Mouse (Mus musculus) Patski (cell line): Measurements from ENCODE around the gene Dbi. TPM values are rescaled to one million over a fixed set of nuclear protein-coding genes. Genes with fewer than 3 reads are reported as not detected.
A peak's percentile ranks its signal among the peaks of the same experiment; 100 is the strongest.

ENCODE experiments used
- ATAC-seq: fragments of 100-300 bp; one replicate; pipeline ENCODE4 v1.8.0; 2021
- CTCF ChIA-PET: fragments of 350-600 bp; sonication (Branson Sonifier 250); formaldehyde crosslinking; loops from one replicate; lab custom pipeline; 2022; ENCODE audit warnings: inconsistent platforms; lab: Charles Lee
- POLR2A ChIA-PET: fragments of 350-600 bp; sonication (Branson Sonifier 250); formaldehyde crosslinking; loops from one replicate; lab custom pipeline; 2022; ENCODE audit warnings: antibody characterized with exemption, inconsistent platforms; lab: Charles Lee
- DNase-seq: peaks from one replicate; pipeline ENCODE4 v3.0.0-alpha.2; 2011; ENCODE audit warnings: low read depth, low spot score
- H3K27me3 ChIP-seq: fragments of 371-371 bp; one replicate; pipeline ENCODE4 v1.5.1; 2021
- CTCF ChIP-seq: fragments of 100-300 bp; IDR thresholded peaks from one replicate; pipeline ENCODE4 v1.5.1; 2021
- in situ Hi-C: fragments of 300-500 bp; cut with MboI; formaldehyde crosslinking; loops from 3 replicates; pipeline ENCODE4 v1.11.1; 2018; ENCODE audit warnings: low pct_unique_long_range_greater_than_20kb, mixed read lengths
- polyA plus RNA-seq: library from polyadenylated mRNA; unstranded; gene quantifications from one replicate; pipeline ENCODE4 v1.2.3, GENCODE M21; 2021

The Dbi gene
- 680 TPM for polyA plus RNA-seq

- in situ Hi-C loops = no loop called here
- POLR2A ChIA-PET = interaction anchor here (1.1 kb wide), 1 partner anchor 9 kb away, joined by 5 read pairs; no protein-coding TSS in a partner anchor
- DNase-seq = peak; percentile 89
These were observed at the start of gene Dbi, which contains the start of gene 3110009E18Rik for GRCm38 (mm10) chr1:120120969-120121811. Dbi (minus strand) TSS chr1:120121078. 3110009E18Rik (plus strand) TSS chr1:120121187.

GRCm38 (mm10) chr1:120170307-120170706, 49.4 kb upstream of the Dbi start:
- TF ChIP-seq CTCF = no peak
- ChIA-PET CTCF (interaction anchor here (1.4 kb wide), 1 partner anchor 15 kb away, joined by 3 read pairs; no protein-coding TSS in a partner anchor), POLR2A (no interaction called here)
- DNase-seq (no peak), ATAC-seq (no peak)
- in situ Hi-C loops = loop anchor here (5.0 kb wide), 2 partner anchors 297 to 382 kb away; no protein-coding TSS in a partner anchor
- H3K27me3 ChIP-seq = no peaks in the 10 kb centered on the region

More at GRCm38 (mm10) chr1:120120969-120121811, at the start of gene Dbi, which contains the start of gene 3110009E18Rik:
- TF ChIP-seq CTCF = no peak
- CTCF ChIA-PET = interaction anchor here (1.4 to 1.8 kb wide), 2 partner anchors 13 to 15 kb away, joined by 3 to 6 read pairs; no protein-coding TSS in a partner anchor
- ATAC-seq = peak; percentile 97
- H3K27me3 ChIP-seq = no peaks in the 10 kb centered on the region

GRCm38 (mm10) chr1:120168674-120169073, 47.8 kb upstream of the Dbi start:
- no peaks in the 10 kb centered on the region for H3K27me3 ChIP-seq
- POLR2A ChIA-PET = no interaction called here
- ATAC-seq (no peak), DNase-seq (no peak)
- no peak for TF ChIP-seq CTCF
- in situ Hi-C loops = no loop called here
- CTCF ChIA-PET = interaction anchor here (1.1 kb wide), 1 partner anchor 28 kb away, joined by 3 read pairs; no protein-coding TSS in a partner anchor

GRCm38 (mm10) chr1:120168016-120168415, 47.1 kb upstream of the Dbi start:
- ChIA-PET CTCF (interaction anchor here (1.1 to 1.9 kb wide), 3 partner anchors 13 to 70 kb away, joined by 3 to 5 read pairs (median 4); no protein-coding TSS in a partner anchor), POLR2A (no interaction called here)
- DNase-seq (no peak), ATAC-seq (no peak)
- H3K27me3 ChIP-seq = no peaks in the 10 kb centered on the region
- in situ Hi-C loops = no loop called here
- TF ChIP-seq CTCF = no peak

GRCm38 (mm10) chr1:120162616-120163015, 41.7 kb upstream of the Dbi start:
- in situ Hi-C loops = no loop called here

GRCm38 (mm10) chr1:120161502-120161901, 40.6 kb upstream of the Dbi start:
- DNase-seq = no peak
- no peaks in the 10 kb centered on the region for H3K27me3 ChIP-seq
- in situ Hi-C loops = no loop called here
- ChIA-PET CTCF (no interaction called here), POLR2A (no interaction called here)
- no peak for TF ChIP-seq CTCF
- no peak for ATAC-seq

More at GRCm38 (mm10) chr1:120162616-120163015, 41.7 kb upstream of the Dbi start:
- H3K27me3 ChIP-seq = no peaks in the 10 kb centered on the region
- CTCF ChIA-PET = interaction anchor here (0.9 kb wide), 1 partner anchor 12 kb away, joined by 3 read pairs; no protein-coding TSS in a partner anchor
- POLR2A ChIA-PET = interaction anchor here (0.5 kb wide), 1 partner anchor 13 kb away, joined by 4 read pairs; no protein-coding TSS in a partner anchor
- TF ChIP-seq CTCF = no peak
- no peak for ATAC-seq
- DNase-seq = no peak

- POLR2A ChIA-PET = no interaction called here
- in situ Hi-C loops = no loop called here
- DNase-seq = no peak
- no peak for ATAC-seq
- no peak for TF ChIP-seq CTCF
- no peaks in the 10 kb centered on the region for H3K27me3 ChIP-seq
- CTCF ChIA-PET = interaction anchor here (0.7 kb wide), 1 partner anchor 1281 kb away, joined by 3 read pairs; no protein-coding TSS in a partner anchor
These were observed 37.7 kb upstream of the Dbi start for GRCm38 (mm10) chr1:120158474-120159127.

- in situ Hi-C loops = no loop called here
- DNase-seq = no peak
- ChIA-PET CTCF (interaction anchor here (0.9 to 1.9 kb wide), 15 partner anchors 8 to 126 kb away, joined by 3 to 11 read pairs (median 4); no protein-coding TSS in a partner anchor), POLR2A (no interaction called here)
- H3K27me3 ChIP-seq = no peaks in the 10 kb centered on the region
- no peak for ATAC-seq
- TF ChIP-seq CTCF = peak; percentile 91
These were observed 34.4 kb upstream of the Dbi start for GRCm38 (mm10) chr1:120155325-120155724.

GRCm38 (mm10) chr1:120154232-120154631, 33.4 kb upstream of the Dbi start:
- no peaks in the 10 kb centered on the region for H3K27me3 ChIP-seq
- in situ Hi-C loops = no loop called here
- CTCF ChIA-PET = interaction anchor here (1.0 to 1.9 kb wide), 6 partner anchors 9 to 55 kb away, joined by 3 to 11 read pairs (median 4); no protein-coding TSS in a partner anchor
- POLR2A ChIA-PET = no interaction called here
- DNase-seq = no peak
- ATAC-seq = no peak
- TF ChIP-seq CTCF = peak; percentile 39

GRCm38 (mm10) chr1:120146994-120147393, 26.1 kb upstream of the Dbi start:
- no peaks in the 10 kb centered on the region for H3K27me3 ChIP-seq
- ChIA-PET CTCF (interaction anchor here (0.9 to 1.5 kb wide), 3 partner anchors 8 to 44 kb away, joined by 3 to 6 read pairs (median 4); no protein-coding TSS in a partner anchor), POLR2A (no interaction called here)
- TF ChIP-seq CTCF = peak; percentile 52
- in situ Hi-C loops = loop anchor here (5.0 kb wide), 2 partner anchors 50 to 120 kb away; no protein-coding TSS in a partner anchor
- ATAC-seq = no peak
- DNase-seq = no peak
